Mouse (Mus musculus) left cerebral cortex, adult 11 months (tissue): ENCODE measurements at regions not wholly inside any gene's neighbourhood (a gene's known extent, or its start where the extent isn't known, plus 50 kb on each side); places are given as distances from the start of the nearest gene placed in this dataset.

ENCODE experiments used
- DNase-seq: peaks from one replicate; pipeline ENCODE4 v3.0.0; 2022; ENCODE audit warnings: low spot score

DNA sequence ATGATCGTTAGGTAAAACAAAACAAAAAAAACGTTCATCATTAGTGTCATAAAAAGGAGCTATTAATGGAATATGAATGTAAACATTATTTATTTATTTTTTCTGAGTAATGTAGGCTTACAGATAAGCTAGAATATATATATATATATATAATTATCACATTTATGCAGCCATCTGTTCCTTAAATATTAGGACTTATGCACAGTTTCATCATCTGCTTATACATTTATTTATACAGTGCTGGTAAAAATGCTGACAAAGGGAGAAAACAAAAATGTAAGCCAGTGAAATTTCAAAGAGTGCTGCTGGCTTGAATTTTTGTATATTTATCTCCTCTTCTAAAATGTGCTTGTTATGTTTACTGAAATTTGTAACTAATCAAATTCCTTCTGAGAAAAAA, 4841.7 kb upstream of the Gm7489 start:
- no peak for DNase-seq

DNA sequence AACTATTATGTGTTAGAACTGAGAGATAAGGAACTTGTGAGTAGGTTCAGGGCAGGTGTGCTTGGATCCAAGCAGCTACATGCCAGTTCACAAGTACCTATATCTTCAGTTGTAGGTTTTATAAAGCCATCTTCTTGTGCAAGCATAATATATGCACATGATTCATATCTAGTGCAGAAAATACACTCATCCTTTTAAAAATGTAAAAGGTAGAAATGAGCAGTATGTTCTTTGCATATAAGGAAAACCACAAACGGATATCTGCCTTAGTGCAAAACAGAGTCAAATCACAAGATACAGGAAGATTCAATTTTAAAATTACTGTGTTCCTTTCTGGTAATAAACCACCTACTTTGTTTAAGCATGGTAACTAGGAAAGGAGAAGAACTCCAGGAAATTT, 4819.6 kb upstream of the Gm7489 start:
- no peak for DNase-seq

DNA sequence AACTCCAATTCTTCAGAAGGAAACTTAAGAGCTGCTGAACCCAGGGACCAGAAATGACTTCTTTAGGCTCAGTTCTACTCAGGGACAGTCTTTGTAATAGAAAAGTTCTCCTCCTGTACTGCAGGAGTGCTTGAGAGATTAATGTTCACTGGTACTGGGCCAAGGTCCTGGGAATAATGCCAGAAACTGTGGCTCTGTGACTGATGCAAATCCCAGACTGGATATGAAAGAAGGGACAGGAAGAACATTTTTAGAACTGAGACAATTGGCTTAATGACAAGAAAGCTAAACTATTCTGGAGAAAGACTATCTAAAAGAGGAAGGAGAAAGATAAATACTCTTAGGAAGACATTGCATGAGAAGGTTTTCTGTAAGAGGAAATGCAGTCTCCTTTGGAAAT, 4818.8 kb upstream of the Gm7489 start:
- peak; percentile 22 for DNase-seq

DNA sequence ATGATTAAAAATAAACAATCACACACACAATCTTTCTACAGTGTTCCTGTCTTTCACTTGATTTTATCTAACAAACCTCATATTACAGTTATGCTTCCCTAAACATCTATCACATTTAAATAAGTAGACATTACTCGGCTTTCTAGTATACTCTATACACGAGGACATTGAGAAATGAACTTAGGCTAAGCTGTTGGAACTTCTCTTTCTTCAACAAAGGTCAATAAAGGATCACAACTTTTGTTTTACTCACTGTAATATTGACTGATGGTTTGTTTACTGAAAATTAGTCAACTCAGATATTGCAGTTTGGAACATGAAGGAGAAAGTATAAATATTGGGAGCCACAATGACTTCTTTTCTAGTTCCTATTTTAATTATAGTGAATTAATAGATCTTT, 4818.3 kb upstream of the Gm7489 start:
- DNase-seq: no peak
